Mouse (Mus musculus): ENCODE measurements at regions not wholly inside any gene's neighbourhood (a gene's known extent, or its start where the extent isn't known, plus 50 kb on each side); places are given as distances from the start of the nearest gene placed in this dataset.

- no peak for DNase-seq (ENCODE audit: low spot score in 2 of 2)
These were observed 238.6 kb downstream of the Rnf152 start for GRCm38 (mm10) chr1:105117888-105118287.

GRCm38 (mm10) chr1:105116231-105116630 lies 240.3 kb downstream of the Rnf152 start:
- DNase-seq (ENCODE audit: low spot score in 2 of 2) = no peak

- DNase-seq (ENCODE audit: low spot score in 2 of 2) = no peak
These were observed 241.1 kb downstream of the Rnf152 start for GRCm38 (mm10) chr1:105115391-105115790.

- DNase-seq (ENCODE audit: low spot score in 2 of 2) = no peak
These were observed 241.7 kb downstream of the Rnf152 start for GRCm38 (mm10) chr1:105114835-105115234.

- no peak for DNase-seq (ENCODE audit: low spot score in 2 of 2)
These were observed 243.6 kb downstream of the Rnf152 start for GRCm38 (mm10) chr1:105112762-105113525.

- no peak for DNase-seq (ENCODE audit: low spot score in 2 of 2)
These were observed 245.3 kb downstream of the Rnf152 start for GRCm38 (mm10) chr1:105111236-105111635.

GRCm38 (mm10) chr1:105110581-105111210 lies 245.8 kb downstream of the Rnf152 start:
- no peak for DNase-seq (ENCODE audit: low spot score in 2 of 2)

GRCm38 (mm10) chr1:105107836-105108235 lies 248.7 kb downstream of the Rnf152 start:
- no peak for DNase-seq (ENCODE audit: low spot score in 2 of 2)

GRCm38 (mm10) chr1:105107257-105107656 lies 249.3 kb downstream of the Rnf152 start:
- no peak for DNase-seq (ENCODE audit: low spot score in 2 of 2)

- no peak for DNase-seq (ENCODE audit: low spot score in 2 of 2)
These were observed 251.3 kb downstream of the Rnf152 start for GRCm38 (mm10) chr1:105105211-105105610.

GRCm38 (mm10) chr1:105095091-105095490 lies 261.4 kb downstream of the Rnf152 start:
- DNase-seq (ENCODE audit: low spot score in 2 of 2) = no peak

- peak; percentile 6 to 18 for DNase-seq (ENCODE audit: low spot score in 2 of 2)
These were observed 262.0 kb downstream of the Rnf152 start for GRCm38 (mm10) chr1:105094500-105094899.

GRCm38 (mm10) chr1:105093875-105094274 lies 262.6 kb downstream of the Rnf152 start:
- DNase-seq (ENCODE audit: low spot score in 2 of 2) = peak; percentile 7 to 14

GRCm38 (mm10) chr1:105093012-105093411 lies 263.5 kb downstream of the Rnf152 start:
- no peak for DNase-seq (ENCODE audit: low spot score in 2 of 2)

GRCm38 (mm10) chr1:105092309-105092904 lies 264.1 kb downstream of the Rnf152 start:
- no peak for DNase-seq (ENCODE audit: low spot score in 2 of 2)

- DNase-seq (ENCODE audit: low spot score in 2 of 2) = no peak
These were observed 267.6 kb downstream of the Rnf152 start for GRCm38 (mm10) chr1:105088765-105089520.

GRCm38 (mm10) chr1:105087623-105088022 lies 268.9 kb downstream of the Rnf152 start:
- DNase-seq (ENCODE audit: low spot score in 2 of 2) = no peak

GRCm38 (mm10) chr1:105084556-105084955 lies 272.0 kb downstream of the Rnf152 start:
- DNase-seq (ENCODE audit: low spot score in 2 of 2) = no peak

GRCm38 (mm10) chr1:105083551-105084103 lies 272.9 kb downstream of the Rnf152 start:
- DNase-seq (ENCODE audit: low spot score in 2 of 2) = no peak

GRCm38 (mm10) chr1:105082823-105083550 lies 273.5 kb downstream of the Rnf152 start:
- DNase-seq (ENCODE audit: low spot score in 2 of 2) = no peak

GRCm38 (mm10) chr1:105081942-105082341 lies 274.6 kb downstream of the Rnf152 start:
- DNase-seq (ENCODE audit: low spot score in 2 of 2) = no peak
